Mouse (Mus musculus) c-Kit-positive CD71-negative TER-119-negative erythroid progenitor cells, embryonic 14.5 days (primary cell): ENCODE measurements around the gene Nedd4.

Source experiments
- DNase-seq: peaks from one replicate; pipeline ENCODE4 v3.0.0-alpha.2; 2013; ENCODE audit warnings: low read depth

Nedd4 gene

GRCm38 (mm10) chr9:72795243-72795642, 133.1 kb downstream of the Nedd4 start:
- no peak for DNase-seq

GRCm38 (mm10) chr9:72797136-72797621, 135.0 kb downstream of the Nedd4 start:
- DNase-seq, result peak; percentile 48
